Comparison of ENCODE assay signal across 7 mouse cellular contexts in the genomic region with DNA sequence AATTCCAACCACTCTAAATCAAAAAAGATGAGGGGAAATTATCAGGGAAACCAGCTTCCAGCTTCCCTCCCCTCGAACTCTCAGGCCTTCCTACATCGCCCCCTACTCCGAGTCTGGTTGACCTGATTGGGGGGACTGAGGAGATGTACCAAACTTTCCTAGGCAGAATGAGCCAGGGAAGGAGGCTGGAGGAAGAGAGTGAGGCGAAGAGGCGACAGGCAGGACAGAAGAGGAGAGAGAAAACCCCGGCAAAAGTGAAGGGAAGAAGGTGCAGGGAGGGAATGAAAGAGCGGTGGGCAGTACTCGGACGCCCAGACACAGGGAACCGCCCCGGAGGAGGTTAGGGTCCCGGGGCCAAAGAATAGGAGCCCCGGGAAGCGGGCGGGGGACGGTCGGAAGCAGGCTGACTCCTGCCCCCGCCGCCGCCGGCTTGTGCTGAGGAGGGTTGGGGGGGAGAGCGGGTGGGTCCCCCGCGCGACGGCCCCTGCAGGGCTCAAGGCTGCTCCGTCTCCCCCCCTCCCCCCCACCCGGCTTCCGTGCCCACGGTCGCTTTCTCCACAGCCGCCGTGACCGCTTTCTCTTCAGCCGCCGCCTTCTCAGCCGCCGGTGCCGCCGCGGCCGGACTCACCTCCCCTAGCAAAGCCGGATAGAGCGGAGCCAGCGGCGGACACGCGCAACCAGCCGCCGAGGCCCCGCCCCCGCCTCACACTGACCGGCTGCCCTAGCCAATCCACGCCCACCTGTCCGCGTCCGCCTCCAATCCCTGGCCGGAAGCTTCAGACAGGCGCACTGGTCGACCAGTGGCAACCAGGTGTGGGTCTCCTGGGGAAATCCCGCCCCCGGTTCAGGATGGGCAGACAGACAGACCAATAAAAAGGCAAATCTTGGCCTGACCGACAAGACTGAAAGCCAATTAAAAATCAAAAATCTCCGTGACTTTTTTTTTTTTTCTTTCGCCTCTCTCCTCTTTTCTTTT. TPM values are rescaled to one million over a fixed set of nuclear protein-coding genes. Genes with fewer than 3 reads are reported as not detected.
DNase-seq lines count a peak whose midpoint lies in the region; ATAC-seq lines count a peak whose summit lies in the region.

A gene (minus strand): TSS at position 597 of the 976 bp plus-strand sequence.

- peak; percentile 100 for DNase-seq in adrenal gland, postnatal 14 days
- peak; percentile 99 for DNase-seq in embryonic facial prominence, embryonic 11.5 days (ENCODE audit: low spot score)
- peak; percentile 100 for DNase-seq in kidney, adult 11 months
- DNase-seq in limb, embryonic 10.5 days (ENCODE audit: low spot score): peak; percentile 97
- peak; percentile 96 for DNase-seq in spleen, adult 12 weeks (ENCODE audit: low spot score)

- under 1% methylated on average over 51 of the region's 65 CpGs for WGBS in embryonic facial prominence, embryonic 11.5 days
- under 1% methylated on average over 51 of the region's 65 CpGs for WGBS in limb, embryonic 10.5 days
- WGBS in midbrain, embryonic 13.5 days: under 1% methylated on average over 59 of the region's 65 CpGs

- peak within 1 kb of the TSS; percentile 50 for H3K4me2 ChIP-seq in embryonic facial prominence, embryonic 11.5 days (ENCODE audit: low read depth, low read length)
- peak within 1 kb of the TSS; percentile 79 for H3K4me2 ChIP-seq in midbrain, embryonic 13.5 days (replicated peaks)

- ATAC-seq in embryonic facial prominence, embryonic 11.5 days (replicated peaks; ENCODE audit: insufficient number of reproducible peaks, low FRiP score, low TSS enrichment, low read depth): peak; percentile 99
- ATAC-seq in granulocyte monocyte progenitor cell, adult 5-6 weeks (replicated peaks; ENCODE audit: poor library complexity, severe bottlenecking): peak; percentile 98
- ATAC-seq in midbrain, embryonic 13.5 days: peak; percentile 100

- no peaks in the 10 kb centered on the region for H3K36me3 ChIP-seq in embryonic facial prominence, embryonic 11.5 days (replicated peaks; ENCODE audit: control insufficient read depth, insufficient read depth, low read depth, low read length)
- H3K36me3 ChIP-seq in limb, embryonic 10.5 days: peaks cover 8% of the 10 kb centered on the region
- no peaks in the 10 kb centered on the region for H3K36me3 ChIP-seq in midbrain, embryonic 13.5 days

- H3K9ac ChIP-seq in embryonic facial prominence, embryonic 11.5 days (replicated peaks; ENCODE audit: low read length): peak within 1 kb of the TSS; percentile 71
- peak within 1 kb of the TSS; percentile 92 for H3K9ac ChIP-seq in midbrain, embryonic 13.5 days (replicated peaks)

- no peaks in the 10 kb centered on the region for H3K9me3 ChIP-seq in embryonic facial prominence, embryonic 11.5 days (replicated peaks; ENCODE audit: control insufficient read depth, low read length)
- no peaks in the 10 kb centered on the region for H3K9me3 ChIP-seq in limb, embryonic 10.5 days (replicated peaks)
- no peaks in the 10 kb centered on the region for H3K9me3 ChIP-seq in midbrain, embryonic 13.5 days

- H3K4me1 ChIP-seq in embryonic facial prominence, embryonic 11.5 days (ENCODE audit: control insufficient read depth, insufficient read depth, low read length): no peaks in the 10 kb centered on the region
- peaks cover 26% of the 10 kb centered on the region for H3K4me1 ChIP-seq in limb, embryonic 10.5 days
- peaks cover 41% of the 10 kb centered on the region for H3K4me1 ChIP-seq in midbrain, embryonic 13.5 days (replicated peaks)

- peak within 1 kb of the TSS; percentile 55 for H3K4me3 ChIP-seq in embryonic facial prominence, embryonic 11.5 days (ENCODE audit: low read depth, low read length)
- peak within 1 kb of the TSS; percentile 87 for H3K4me3 ChIP-seq in limb, embryonic 10.5 days
- H3K4me3 ChIP-seq in midbrain, embryonic 13.5 days (replicated peaks): peak within 1 kb of the TSS; percentile 78

- H3K27ac ChIP-seq in embryonic facial prominence, embryonic 11.5 days (replicated peaks; ENCODE audit: low read depth, low read length): peak within 1 kb of the TSS; percentile 43
- peak within 1 kb of the TSS; percentile 93 for H3K27ac ChIP-seq in limb, embryonic 10.5 days
- H3K27ac ChIP-seq in midbrain, embryonic 13.5 days: peak within 1 kb of the TSS; percentile 87

- H3K27me3 ChIP-seq in embryonic facial prominence, embryonic 11.5 days (ENCODE audit: control insufficient read depth, insufficient read depth, low read length): no peaks in the 10 kb centered on the region
- no peaks in the 10 kb centered on the region for H3K27me3 ChIP-seq in limb, embryonic 10.5 days (ENCODE audit: low read depth, poor library complexity, severe bottlenecking)
- H3K27me3 ChIP-seq in midbrain, embryonic 13.5 days: 0 out of 2 replicates have a peak, but pooled peaks cover 11% of the 10 kb centered on the region

RNA-seq across cellular contexts. Expression of the gene that starts here (rescaled TPM):
- 51.7 and 53.0 TPM in 2 replicates for total RNA-seq in adrenal gland, postnatal 14 days (2021)
- polyA plus RNA-seq in embryonic facial prominence, embryonic 11.5 days (2014; fragmentation: Nextera tagmentation; extraction: Ambion mirVana): 21.1 and 22.8 TPM in 2 replicates
- total RNA-seq in granulocyte monocyte progenitor cell, adult 5-6 weeks (2014; fragmentation: Nextera tagmentation): 13.2 and 21.7 TPM in 2 replicates
- 16.4 and 26.1 TPM in 2 replicates for total RNA-seq in granulocyte monocyte progenitor cell, adult 5-6 weeks (2017)
- polyA plus RNA-seq in limb, embryonic 10.5 days (2016; fragmentation: Nextera tagmentation; extraction: Ambion mirVana): 11.4 and 11.7 TPM in 2 replicates
- polyA plus RNA-seq in midbrain, embryonic 13.5 days (2015; fragmentation: Nextera tagmentation; extraction: Ambion mirVana): 30.7 and 33.5 TPM in 2 replicates

Comparison
In these comparisons a context has a peak if more than half of its experiments do, and no peak if none do; other contexts are left out.
1. Peak in every context shown above with its lines: DNase-seq, ATAC-seq, H3K4me3 ChIP-seq and H3K27ac ChIP-seq.
2. H3K27ac ChIP-seq: peak in every context shown above with its lines; median percentile 93 in limb, embryonic 10.5 days; 87 in midbrain, embryonic 13.5 days; 43 in embryonic facial prominence, embryonic 11.5 days.